Mouse (Mus musculus) 416B (cell line): Measurements from ENCODE around the gene Rrbp1.
A peak's percentile ranks its signal among the peaks of the same experiment; 100 is the strongest.

ENCODE experiments used
- DNase-seq: peaks from one replicate; pipeline ENCODE4 v3.0.0; 2011; ENCODE audit warnings: low read depth

Rrbp1 gene

GRCm38 (mm10) chr2:143915600-143916135 is 95.4 kb downstream of the Rrbp1 start:
- peak; percentile 72 for DNase-seq

- DNase-seq = peak; percentile 96
Measured at GRCm38 (mm10) chr2:143914760-143915599, 96.1 kb downstream of the Rrbp1 start, which contains the start of gene Dstn. Gene Dstn, plus strand, starts transcription at chr2:143915320.

GRCm38 (mm10) chr2:143914221-143914620 is 96.8 kb downstream of the Rrbp1 start:
- no peak for DNase-seq

GRCm38 (mm10) chr2:143912199-143912598 is 98.9 kb downstream of the Rrbp1 start:
- no peak for DNase-seq

GRCm38 (mm10) chr2:143909230-143909629 is 101.8 kb downstream of the Rrbp1 start:
- no peak for DNase-seq

- no peak for DNase-seq
Measured at GRCm38 (mm10) chr2:143904896-143905295, 106.2 kb downstream of the Rrbp1 start.

GRCm38 (mm10) chr2:143903376-143904045 is 107.6 kb downstream of the Rrbp1 start:
- peak; percentile 53 for DNase-seq

GRCm38 (mm10) chr2:143900821-143901351 is 110.2 kb downstream of the Rrbp1 start:
- DNase-seq = no peak

- DNase-seq = no peak
Measured at GRCm38 (mm10) chr2:143899470-143900220, 111.4 kb downstream of the Rrbp1 start.
